Mouse (Mus musculus): ENCODE measurements around the gene S1pr4.

GRCm38 (mm10) chr10:81524051-81524605 is 24.2 kb upstream of the S1pr4 start, which contains the start of gene Gna15:
- TF ChIP-seq POLR2A (IDR thresholded peaks at IDR 0.05; ENCODE audit: low read depth, low read length) (no peak), CTCF (IDR thresholded peaks at IDR 0.05; ENCODE audit: extremely low read depth, insufficient read length, insufficient replicate concordance, low read depth, low read length) (no peak)
